Mouse (Mus musculus) erythroblast, adult 5-6 weeks (primary cell): ENCODE results near the gene Ntn1. TPM values are rescaled to one million over a fixed set of nuclear protein-coding genes. Genes with fewer than 3 reads are reported as not detected.

Experiments used
- ATAC-seq: replicated peaks from 2 replicates; pipeline ENCODE4 v1.8.0; 2016; ENCODE audit warnings: moderate number of reproducible peaks, mild to moderate bottlenecking, moderate TSS enrichment, inconsistent platforms; ENCODE audit not compliant: poor library complexity, low FRiP score, severe bottlenecking
- total RNA-seq, 2 experiments: library from RNA; stranded (forward) in 1 of 2; stranded (reverse) in 1 of 2; fragments of 150-400 nt in 1 of 2; fragments of 200-764, 138-1000 nt in 1 of 2; gene quantifications; 2 replicates each; pipeline versions ENCODE4 v1.2.3 to v1.2.4; 2015 to 2017; ENCODE audit warnings: low replicate concordance in 2 of 2

Gene Ntn1
- total RNA-seq (2015; ENCODE audit: low replicate concordance) (not detected in 2 replicates), total RNA-seq (2017; ENCODE audit: low replicate concordance) (not detected in 2 replicates)

GRCm38 (mm10) chr11:68400727-68401219 lies at the start of gene Ntn1:
Gene Ntn1 (minus strand): TSS chr11:68400823.
- ATAC-seq: no peak

DNA sequence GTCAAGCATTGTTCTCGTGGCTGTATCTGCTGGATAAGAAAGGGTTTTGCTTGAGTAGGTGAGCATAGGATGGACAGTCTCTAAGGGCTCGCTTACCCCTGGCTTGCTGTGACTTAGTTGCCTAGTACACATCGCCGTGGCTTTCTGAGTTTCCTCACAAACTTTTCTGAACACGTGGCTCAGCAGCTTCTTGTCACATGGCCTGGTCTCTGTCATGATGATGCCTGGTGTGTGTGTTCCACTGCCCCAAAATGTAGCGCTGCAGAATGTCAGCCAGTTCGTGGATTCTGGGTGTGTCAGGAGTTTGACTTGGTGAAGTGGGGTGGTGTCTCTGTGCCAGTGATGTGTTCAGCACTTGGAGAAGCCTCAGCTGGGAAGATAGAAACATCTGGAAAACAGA lies 47.7 kb upstream of the Ntn1 start:
- no peak for ATAC-seq

DNA sequence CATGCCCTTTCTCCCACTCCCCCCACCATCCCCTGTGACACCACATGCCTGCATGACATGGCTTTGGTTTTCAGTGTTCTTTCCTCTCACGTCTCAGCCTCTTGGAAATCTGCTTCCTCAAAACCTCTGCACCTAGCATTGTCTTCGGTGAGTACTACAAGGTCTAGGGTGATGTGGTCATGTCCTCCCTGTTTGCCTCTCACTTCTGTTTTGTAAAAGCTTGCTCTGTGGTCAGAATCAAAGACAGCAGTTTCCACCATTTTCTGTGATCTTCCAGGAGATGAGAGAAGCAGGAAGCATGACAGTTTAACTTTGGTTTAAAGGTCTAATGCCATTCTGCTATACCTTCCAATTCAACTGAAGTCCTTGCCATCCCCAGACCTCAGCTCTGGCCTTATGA lies 46.6 kb upstream of the Ntn1 start:
- ATAC-seq: no peak

DNA sequence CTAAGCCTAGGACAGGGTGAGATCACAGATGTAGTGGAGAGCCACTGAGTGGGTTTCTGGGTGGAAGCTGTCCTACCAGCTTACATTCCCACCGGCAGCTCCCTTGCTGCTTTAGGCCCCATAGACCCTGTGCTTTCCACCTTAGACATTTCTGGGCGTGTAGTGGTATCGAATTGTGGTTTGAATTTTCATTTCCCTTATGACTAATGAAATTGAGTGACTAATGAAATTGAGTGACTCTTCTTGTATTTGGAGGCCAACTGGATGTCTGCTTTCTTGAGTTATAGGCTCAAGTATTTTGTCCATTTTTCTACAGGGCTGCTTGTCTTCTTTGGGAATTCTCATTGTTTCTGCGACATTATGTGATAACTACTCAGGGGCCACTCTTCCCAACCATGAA lies 45.9 kb upstream of the Ntn1 start:
- no peak for ATAC-seq

DNA sequence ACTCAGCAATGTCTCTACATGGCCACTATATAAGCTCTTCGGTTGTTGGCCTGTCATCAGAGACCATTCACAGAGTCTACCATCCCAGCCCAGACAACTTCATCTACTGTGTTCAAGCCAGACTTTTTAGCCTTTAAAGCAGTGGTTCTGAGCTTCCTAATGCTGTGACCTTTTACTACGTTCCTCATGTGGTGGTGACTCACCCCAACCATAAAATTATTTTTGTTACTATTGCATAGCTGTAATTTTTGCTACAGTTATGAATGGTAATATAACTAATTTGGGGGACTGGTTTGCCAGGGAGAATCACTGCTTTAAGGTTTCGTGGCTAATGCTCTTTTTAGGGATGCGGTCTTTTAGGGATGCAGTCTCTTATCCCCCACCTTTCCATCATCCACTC lies 45.3 kb upstream of the Ntn1 start:
- no peak for ATAC-seq

DNA sequence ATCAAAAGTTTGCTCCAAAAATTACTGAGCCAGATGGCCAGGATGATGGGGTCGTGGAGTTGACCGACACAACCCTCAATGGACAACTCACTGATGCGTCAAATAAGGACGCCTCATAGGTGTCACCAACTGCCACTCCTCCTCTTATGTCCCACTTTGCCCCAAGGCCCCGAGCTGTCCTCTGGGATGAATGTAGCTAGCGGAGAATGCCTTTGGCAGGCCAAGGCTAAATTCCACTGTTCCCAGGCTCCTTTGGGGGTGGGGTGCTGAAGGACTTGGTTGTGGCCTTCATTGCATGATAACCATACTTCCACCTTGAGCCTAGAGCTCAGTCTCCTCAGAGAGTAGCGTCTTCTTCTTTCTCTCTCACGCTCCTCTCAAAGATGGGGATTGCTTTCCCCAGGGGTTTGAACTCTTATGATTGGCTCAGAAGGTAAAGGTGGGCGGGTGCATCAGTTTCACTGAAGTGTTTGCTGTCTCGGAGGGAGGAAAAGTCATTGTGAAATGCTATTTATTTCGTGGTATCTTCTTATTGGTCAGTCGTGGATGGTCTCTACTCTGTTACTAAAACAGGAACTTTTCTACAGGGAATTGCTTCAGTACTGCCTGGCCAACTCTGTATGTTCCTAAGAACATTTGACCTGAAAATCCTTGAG lies 42.5 kb upstream of the Ntn1 start:
- no peak for ATAC-seq

DNA sequence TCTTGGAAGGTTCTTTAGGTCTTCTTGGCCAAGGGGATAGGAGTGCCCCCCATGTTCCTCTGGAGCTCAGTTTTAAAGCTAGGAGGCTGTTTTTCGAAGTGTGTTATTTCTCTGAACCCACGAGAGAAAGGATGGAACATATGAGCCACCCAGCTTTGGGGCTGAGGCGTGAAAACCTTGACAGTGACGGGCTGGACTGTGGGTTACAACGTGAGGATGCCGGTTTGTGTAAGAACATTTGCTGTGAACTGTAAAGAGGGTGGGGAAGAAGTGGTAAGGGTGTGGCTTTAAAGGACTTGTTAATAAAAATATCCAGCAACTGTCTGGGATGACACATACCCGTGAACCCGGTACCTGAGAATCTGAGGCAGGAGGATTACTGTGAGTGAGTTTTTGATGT lies 41.7 kb upstream of the Ntn1 start:
- no peak for ATAC-seq

DNA sequence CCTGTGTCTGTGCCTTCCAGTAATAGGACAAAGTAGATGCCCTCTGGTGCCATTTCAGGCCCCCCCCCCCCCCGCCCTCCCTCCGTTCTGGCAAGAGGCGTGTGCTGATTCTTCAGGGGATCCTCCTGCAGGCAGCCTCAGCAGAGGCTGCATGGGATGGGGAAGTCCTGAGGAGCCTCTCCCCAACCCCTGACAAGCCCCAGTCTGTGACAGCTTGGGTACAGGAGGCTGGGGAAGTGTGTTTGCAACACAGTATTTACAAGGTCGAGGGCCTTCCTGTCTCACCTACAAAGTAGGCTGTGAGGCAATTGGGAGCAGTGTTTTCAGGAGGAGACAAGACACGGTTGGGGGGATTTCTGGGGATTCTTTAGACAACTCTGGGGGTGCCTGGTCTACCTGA lies 40.3 kb upstream of the Ntn1 start:
- ATAC-seq: no peak

- ATAC-seq: no peak
Observed at GRCm38 (mm10) chr11:68440100-68440499, 39.5 kb upstream of the Ntn1 start.

GRCm38 (mm10) chr11:68436376-68436775 lies 35.8 kb upstream of the Ntn1 start:
- no peak for ATAC-seq

DNA sequence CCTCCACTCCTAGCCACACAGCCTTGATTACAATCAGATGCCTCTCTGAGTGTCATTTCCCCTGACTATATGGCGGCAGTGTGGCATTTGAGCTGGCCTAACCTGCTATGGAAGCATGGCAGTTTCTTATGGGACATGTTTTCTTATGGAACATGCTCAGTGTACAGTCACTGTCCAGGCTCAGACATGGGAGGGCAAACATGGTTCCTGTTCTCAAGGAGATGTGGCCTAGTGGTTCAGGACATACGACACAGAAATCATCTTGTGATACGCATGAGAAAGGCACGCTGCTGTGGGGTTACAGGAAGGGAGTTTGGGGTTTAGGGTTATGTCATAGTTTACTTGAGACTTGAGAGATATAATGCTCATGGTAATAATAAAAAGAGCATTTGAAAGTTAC lies 35.0 kb upstream of the Ntn1 start:
- ATAC-seq: no peak

GRCm38 (mm10) chr11:68434697-68435096 lies 34.1 kb upstream of the Ntn1 start:
- ATAC-seq: no peak

- no peak for ATAC-seq
Observed at GRCm38 (mm10) chr11:68433534-68433933, 32.9 kb upstream of the Ntn1 start.

DNA sequence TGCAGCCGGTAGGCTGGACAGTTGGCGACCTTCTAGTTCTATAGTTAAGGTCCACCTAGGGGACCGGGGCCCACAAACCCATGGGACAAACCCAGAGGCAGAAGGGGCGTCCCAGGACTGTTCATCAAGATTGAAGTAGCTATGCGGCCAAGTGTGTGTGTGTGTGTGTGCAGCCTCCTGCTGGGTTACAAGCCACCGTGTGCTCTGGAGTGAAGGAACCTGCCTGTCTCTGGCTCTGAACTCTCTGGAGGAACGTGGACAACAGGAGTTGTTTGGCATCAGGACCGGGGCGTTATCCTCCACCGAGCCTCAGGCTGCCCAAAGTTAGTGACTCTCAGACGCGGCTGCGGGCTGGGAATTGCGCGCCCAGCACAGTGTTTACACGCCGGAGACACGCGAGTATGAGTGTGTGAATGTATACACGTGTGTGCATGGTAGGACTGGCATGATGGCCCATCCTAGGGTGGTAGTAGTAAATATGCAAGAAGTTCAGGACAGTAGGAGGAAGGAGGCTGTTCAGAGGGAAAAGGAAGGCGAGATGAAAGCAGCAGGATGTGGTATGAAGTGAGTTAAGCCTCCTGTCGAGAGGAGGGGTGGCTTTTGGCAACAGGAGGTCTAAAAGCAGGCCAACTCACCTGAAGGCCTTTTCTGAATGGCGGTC lies 31.9 kb upstream of the Ntn1 start:
- ATAC-seq: no peak

DNA sequence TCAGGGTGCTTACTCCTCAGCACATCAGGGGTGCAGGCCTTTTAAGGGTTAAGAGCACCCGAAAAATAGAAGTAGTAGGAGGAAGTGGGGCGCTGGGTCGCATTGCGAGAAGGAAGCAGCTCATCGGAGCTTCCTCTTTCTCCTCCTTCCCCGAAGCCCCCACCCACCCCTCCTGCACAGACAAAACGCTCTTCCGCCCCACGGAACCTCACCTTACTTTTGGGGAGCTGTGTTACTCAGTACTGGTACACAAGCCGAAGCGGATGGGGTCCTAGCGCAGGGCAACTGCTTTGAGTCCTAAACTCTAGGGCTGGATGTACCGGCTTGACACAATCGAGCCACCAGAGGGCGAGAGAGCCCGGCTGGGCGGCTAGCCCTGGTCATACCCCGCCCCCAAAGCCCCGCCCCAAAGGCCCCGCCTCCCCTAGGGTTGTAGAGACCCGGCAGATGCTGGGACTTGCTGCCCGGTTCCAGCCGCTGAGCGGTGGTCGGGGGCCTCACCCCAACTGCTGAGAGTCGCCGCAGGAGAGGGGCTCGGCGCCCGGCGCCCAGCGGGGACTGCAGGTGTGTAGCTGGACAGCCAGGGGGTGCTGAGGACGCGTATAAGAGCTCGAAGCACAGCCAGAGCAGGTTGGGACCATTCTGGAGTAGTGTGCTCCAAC lies 31.2 kb upstream of the Ntn1 start, which contains the start of gene Pik3r5:
Gene Pik3r5, plus strand, starts transcription at position 423 of the 662 bp plus-strand sequence.
- peak; percentile 62; the same call in 1 of the 2 replicates for ATAC-seq

DNA sequence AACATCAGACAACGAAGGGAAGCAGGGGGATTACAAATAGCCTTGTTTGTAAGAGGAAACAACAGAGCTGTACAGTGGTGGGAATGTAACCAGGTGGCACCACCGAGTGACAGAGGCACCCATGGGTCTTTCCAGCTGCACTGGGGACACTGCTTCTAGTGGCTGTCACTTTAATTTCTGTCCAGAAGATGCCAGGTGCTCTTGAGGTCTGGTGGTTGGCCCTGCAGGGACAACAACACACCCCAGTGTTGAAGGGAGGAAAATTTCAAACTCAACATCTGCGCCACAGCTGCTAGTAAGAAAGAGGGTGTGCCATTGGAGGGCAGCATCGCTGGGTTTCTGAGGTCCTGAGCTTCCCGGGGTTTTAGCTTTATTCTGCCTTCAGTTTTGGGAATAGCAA lies 30.0 kb upstream of the Ntn1 start:
- ATAC-seq: no peak

DNA sequence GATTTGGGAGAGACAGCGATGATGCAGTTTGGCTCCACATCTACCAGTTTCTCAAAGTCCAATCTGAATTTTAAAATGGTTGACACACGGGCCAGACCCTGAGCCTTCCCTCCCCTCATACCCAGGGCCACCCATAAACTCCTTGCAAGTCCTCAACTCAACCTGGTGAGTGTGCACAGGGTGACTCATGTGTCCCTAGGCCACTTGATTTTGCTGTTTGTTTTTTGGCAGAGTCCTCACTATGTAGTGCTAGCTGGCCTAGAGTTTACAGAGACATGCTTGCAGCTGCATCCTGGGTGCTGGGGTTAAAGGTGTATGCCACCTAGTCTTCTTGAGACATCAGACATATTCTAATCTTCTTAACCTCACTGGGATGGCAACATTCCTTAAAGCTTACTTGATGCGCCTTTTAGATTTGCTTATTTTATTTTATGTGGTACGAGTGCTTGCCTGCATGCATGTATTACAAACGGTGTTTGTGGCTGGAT lies 26.5 kb upstream of the Ntn1 start:
- ATAC-seq: no peak

DNA sequence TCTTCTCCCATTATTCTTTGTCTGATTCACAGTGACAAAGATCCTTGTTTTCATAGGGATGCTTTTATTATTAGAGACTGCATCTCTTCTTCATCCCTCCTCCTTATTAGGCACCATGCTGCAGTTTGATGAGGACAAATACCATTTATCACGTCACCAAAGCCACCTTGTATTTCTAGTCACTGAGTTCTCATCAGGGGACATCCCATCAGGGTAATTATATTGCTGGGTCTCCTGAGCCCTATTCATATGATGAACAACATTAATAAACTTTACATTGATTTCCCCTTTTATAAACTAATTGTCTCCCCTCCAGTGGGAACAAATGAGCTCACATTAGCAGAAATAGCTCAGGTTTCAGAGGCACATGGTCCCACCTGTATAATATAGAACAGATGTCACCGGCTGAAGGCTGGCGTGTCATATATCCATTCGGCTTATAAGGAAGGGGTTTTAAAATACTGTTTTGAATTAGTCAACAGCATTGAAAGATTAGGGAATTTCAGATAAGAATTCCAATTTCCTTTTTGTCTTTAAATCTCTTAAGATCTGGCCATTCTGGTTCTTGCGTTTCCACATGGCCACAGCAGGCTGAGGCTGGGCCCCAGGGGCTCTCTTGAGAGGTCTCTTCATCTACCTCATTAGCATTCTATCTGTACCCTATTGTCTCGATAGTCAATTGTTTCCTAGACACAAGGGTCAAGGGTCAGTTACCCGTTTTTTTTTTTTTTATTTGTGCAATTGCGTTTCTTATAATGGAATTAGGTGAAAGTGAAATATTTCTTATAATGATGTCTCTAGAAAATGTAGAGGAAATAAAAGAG lies 25.1 kb upstream of the Ntn1 start:
- ATAC-seq: no peak

- peak; percentile 69; the same call in 1 of the 2 replicates for ATAC-seq
Observed at GRCm38 (mm10) chr11:68417831-68418230, 17.2 kb upstream of the Ntn1 start.

- no peak for ATAC-seq
Observed at GRCm38 (mm10) chr11:68417001-68417400, 16.4 kb upstream of the Ntn1 start.
